Mouse (Mus musculus): ENCODE data around the gene Olfr1392. TPM values are rescaled to one million over a fixed set of nuclear protein-coding genes. Genes with fewer than 3 reads are reported as not detected.

The Olfr1392 gene
- total and polyA plus RNA-seq, 3 experiments = not detected

DNA sequence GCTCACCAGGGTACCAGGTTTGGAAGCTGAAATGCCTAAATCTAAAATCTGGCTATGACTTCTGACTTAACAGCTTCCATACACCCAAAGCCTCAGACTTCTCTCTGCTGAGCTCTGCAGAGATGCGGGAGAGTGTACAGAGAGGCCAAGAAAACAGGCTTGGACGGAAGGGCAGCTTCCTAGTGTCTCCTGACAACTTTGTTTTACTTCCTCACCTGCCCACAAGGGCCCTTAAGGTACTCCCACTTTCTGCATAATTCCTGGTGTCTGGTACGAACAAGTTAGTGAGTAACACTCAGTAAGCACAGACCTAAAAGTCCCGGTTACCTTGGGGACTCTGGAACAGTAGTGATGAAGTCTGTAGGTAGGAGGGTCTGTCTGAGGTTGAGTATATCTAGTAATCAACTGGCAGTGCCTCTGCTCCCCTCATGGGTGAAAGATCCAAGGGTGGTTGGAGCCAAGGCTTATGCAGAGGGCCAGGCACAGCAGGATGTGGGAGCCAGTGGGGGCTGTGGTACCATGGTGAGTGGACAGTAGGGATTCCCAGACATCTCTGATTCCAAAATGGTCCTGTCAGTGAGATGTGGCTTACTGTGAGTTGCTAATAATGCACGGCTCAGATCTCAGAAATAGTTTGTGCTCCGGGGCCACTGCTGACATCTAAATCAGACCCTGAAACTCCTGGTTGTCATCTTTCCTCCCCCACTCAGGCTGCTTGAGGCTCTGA lies 35.9 kb upstream of the Olfr1392 start:
- Histone ChIP-seq H3K9me3 (replicated peaks; ENCODE audit: low read length) (no peaks in the 10 kb centered on the region), H3K4me2 (ENCODE audit: insufficient read depth, low read depth, poor library complexity, severe bottlenecking) (peak overlapping the region; percentile 55), H3K9ac (ENCODE audit: insufficient read depth, low read depth) (peak overlapping the region; percentile 46), H3K36me3 (replicated peaks in 1 of 2; ENCODE audit: control insufficient read depth in 1 of 2, insufficient read depth in 1 of 2, low read length in 1 of 2) (peaks cover 13 to 26% of the 10 kb centered on the region in 2 experiments), H3K79me2 (replicated peaks; ENCODE audit: control insufficient read depth, extremely low read depth, insufficient read depth, poor library complexity, severe bottlenecking) (peaks cover 70% of the 10 kb centered on the region), H3K4me3 (replicated peaks in 1 of 3; ENCODE audit: low read depth in 2 of 3, low read length in 2 of 3, poor library complexity in 1 of 3) (peak overlapping the region; percentile 47 to 72 (median 56)), H3K27ac (ENCODE audit: insufficient read depth, low read depth) (peak overlapping the region; percentile 99), H3K27me3 (replicated peaks) (no peaks in the 10 kb centered on the region), H3K4me1 (ENCODE audit: control insufficient read depth in 1 of 2, insufficient read depth in 2 of 2) (peaks cover 10 to 67% of the 10 kb centered on the region in 2 experiments)
- dilution Hi-C loops (cut with MboI; ENCODE audit: extremely low pct_ligation_motif_present, extremely low pct_unique_long_range_greater_than_20kb, low sequenced_read_pairs) = no loop called here
- in situ Hi-C loops (cut with MboI; ENCODE audit: low pct_ligation_motif_present, low pct_unique_long_range_greater_than_20kb, low sequenced_read_pairs) = no loop called here
- no peak for TF ChIP-seq CHD1 (IDR thresholded peaks at IDR 0.05; ENCODE audit: low read depth, low read length)
- TF ChIP-seq SMC3 (IDR thresholded peaks at IDR 0.05; ENCODE audit: low read depth, low read length) = no peak
- TF ChIP-seq RAD21 (IDR thresholded peaks at IDR 0.05; ENCODE audit: low read depth, low read length) = no peak
- no peak for TF ChIP-seq MAZ (IDR thresholded peaks at IDR 0.05; ENCODE audit: low read depth, low read length)
- TF ChIP-seq ETS1 (conservative IDR thresholded peaks at IDR 0.05; ENCODE audit: low read depth, low read length) = no peak
- no peak for TF ChIP-seq KAT2A (IDR thresholded peaks at IDR 0.05; ENCODE audit: insufficient replicate concordance, low read length)
- TF ChIP-seq PAX5 (IDR thresholded peaks at IDR 0.05; ENCODE audit: low read length) = no peak
- TF ChIP-seq TCF12 (IDR thresholded peaks at IDR 0.05; ENCODE audit: low read depth, low read length) = no peak
- no peak for TF ChIP-seq USF2 (conservative IDR thresholded peaks at IDR 0.05; ENCODE audit: low read depth, low read length)
- no peak for TF ChIP-seq SIN3A (IDR thresholded peaks at IDR 0.05; ENCODE audit: low read length)
- no peak for TF ChIP-seq GABPA (IDR thresholded peaks at IDR 0.05; ENCODE audit: insufficient replicate concordance, low read depth, low read length)
- no peak for DNase-seq (ENCODE audit: extremely low read depth)

DNA sequence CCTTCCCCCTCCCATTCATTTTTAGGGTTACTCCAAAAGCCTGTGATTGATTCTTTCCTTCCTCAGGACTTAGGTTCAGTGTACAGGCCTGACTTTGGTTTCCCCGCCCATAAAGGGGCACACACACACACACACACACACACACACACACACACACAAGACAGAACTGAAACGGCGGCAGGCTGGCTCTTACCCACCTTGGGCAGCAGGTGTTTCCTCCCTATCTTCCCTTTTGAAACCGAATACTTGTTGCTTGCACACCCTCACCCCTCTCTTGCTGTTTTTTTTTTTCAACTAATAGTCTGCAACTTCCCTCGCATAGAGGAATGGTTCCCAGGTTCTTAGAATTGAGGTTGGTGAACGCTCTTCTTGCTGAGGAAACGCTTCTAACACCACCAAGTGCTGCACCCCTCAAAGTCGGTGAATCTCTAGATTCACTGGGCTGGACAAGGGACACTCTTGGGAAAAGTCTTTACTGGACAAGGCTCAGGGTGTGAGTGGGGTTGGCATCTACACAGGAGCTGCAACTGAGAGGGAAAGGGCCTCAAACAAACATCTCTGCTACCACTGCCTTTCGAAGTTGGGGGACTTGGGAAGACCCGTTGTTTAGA lies 35.2 kb upstream of the Olfr1392 start:
- H3K36me3 ChIP-seq (replicated peaks in 1 of 2; ENCODE audit: control insufficient read depth in 1 of 2, insufficient read depth in 1 of 2, low read length in 1 of 2) = peaks cover 19 to 34% of the 10 kb centered on the region in 2 experiments
- no peaks in the 10 kb centered on the region for H3K9me3 ChIP-seq (replicated peaks; ENCODE audit: low read length)
- H3K79me2 ChIP-seq (replicated peaks; ENCODE audit: control insufficient read depth, extremely low read depth, insufficient read depth, poor library complexity, severe bottlenecking) = peaks cover 72% of the 10 kb centered on the region
- peak overlapping the region; percentile 56 to 79 (median 72) for H3K4me3 ChIP-seq (replicated peaks in 1 of 3; ENCODE audit: low read depth in 2 of 3, low read length in 2 of 3, poor library complexity in 1 of 3)
- H3K27ac ChIP-seq (ENCODE audit: insufficient read depth, low read depth) = peak overlapping the region; percentile 99
- peak; percentile 93 for DNase-seq (ENCODE audit: extremely low read depth)
- in situ Hi-C loops (cut with MboI; ENCODE audit: low pct_ligation_motif_present, low pct_unique_long_range_greater_than_20kb, low sequenced_read_pairs) (loop anchor here (25.0 kb wide), 1 partner anchor 138 kb away; the partner anchor contains the start of gene Olfr1396), dilution Hi-C loops (cut with MboI; ENCODE audit: extremely low pct_ligation_motif_present, extremely low pct_unique_long_range_greater_than_20kb, low sequenced_read_pairs) (no loop called here)
- peak overlapping the region; percentile 83 for H3K9ac ChIP-seq (ENCODE audit: insufficient read depth, low read depth)
- H3K4me2 ChIP-seq (ENCODE audit: insufficient read depth, low read depth, poor library complexity, severe bottlenecking) = peak overlapping the region; percentile 55
- peaks cover 10 to 67% of the 10 kb centered on the region in 2 experiments for H3K4me1 ChIP-seq (ENCODE audit: control insufficient read depth in 1 of 2, insufficient read depth in 2 of 2)
- H3K27me3 ChIP-seq (replicated peaks) = no peaks in the 10 kb centered on the region
- TF ChIP-seq MEF2A (IDR thresholded peaks at IDR 0.05; ENCODE audit: borderline replicate concordance, low read depth, low read length) (peak; percentile 95), MAX (IDR thresholded peaks at IDR 0.05; ENCODE audit: low read length) (peak; percentile 87), EP300 (IDR thresholded peaks at IDR 0.05; ENCODE audit: low read length) (peak; percentile 99), CHD1 (IDR thresholded peaks at IDR 0.05; ENCODE audit: low read depth, low read length) (peak; percentile 73), IRF4 (IDR thresholded peaks at IDR 0.05; ENCODE audit: low read depth, low read length) (peak; percentile 99), UBTF (IDR thresholded peaks at IDR 0.05; ENCODE audit: low read depth, low read length) (no peak; the same call in 1 of the 2 replicates), JUN (IDR thresholded peaks at IDR 0.05; ENCODE audit: insufficient read depth, low read depth, low read length) (no peak), POLR2AphosphoS2 (IDR thresholded peaks at IDR 0.05; ENCODE audit: low read depth, low read length) (0 out of 2 replicates have a peak, but pooled peaks have one; percentile 32), E2F4 (IDR thresholded peaks at IDR 0.05; ENCODE audit: insufficient replicate concordance, low read depth, low read length) (peak; percentile 86; the same call in 1 of the 2 replicates), USF2 (conservative IDR thresholded peaks at IDR 0.05; ENCODE audit: low read depth, low read length) (no peak), KAT2A (IDR thresholded peaks at IDR 0.05; ENCODE audit: insufficient replicate concordance, low read length) (peak; percentile 71; the same call in 1 of the 2 replicates), TCF12 (IDR thresholded peaks at IDR 0.05; ENCODE audit: low read depth, low read length) (peak; percentile 100), ETS1 (conservative IDR thresholded peaks at IDR 0.05; ENCODE audit: low read depth, low read length) (peak; percentile 94), CHD2 (IDR thresholded peaks at IDR 0.05; ENCODE audit: low read length) (peak; percentile 95), SMC3 (IDR thresholded peaks at IDR 0.05; ENCODE audit: low read depth, low read length) (no peak; the same call in 1 of the 2 replicates), TBP (conservative IDR thresholded peaks at IDR 0.05; ENCODE audit: low read depth, low read length) (peak; percentile 32; the same call in 1 of the 2 replicates), PAX5 (IDR thresholded peaks at IDR 0.05; ENCODE audit: low read length) (no peak), RCOR1 (conservative IDR thresholded peaks at IDR 0.05; ENCODE audit: low read depth, low read length) (peak; percentile 100), MYC (IDR thresholded peaks at IDR 0.05; ENCODE audit: low read depth, low read length) (peak; percentile 79), ZMIZ1 (IDR thresholded peaks at IDR 0.05; ENCODE audit: low read depth, low read length) (peak; percentile 63), SIN3A (IDR thresholded peaks at IDR 0.05; ENCODE audit: low read length) (peak; percentile 98), MAFK (IDR thresholded peaks at IDR 0.05; ENCODE audit: insufficient replicate concordance, low read length) (peak; percentile 88), GABPA (IDR thresholded peaks at IDR 0.05; ENCODE audit: insufficient replicate concordance, low read depth, low read length) (no peak), ZNF384 (IDR thresholded peaks at IDR 0.05; ENCODE audit: low read depth, low read length) (peak; percentile 97), ZC3H11A (IDR thresholded peaks at IDR 0.05; ENCODE audit: low read depth, low read length) (no peak)
